Mouse (Mus musculus): ENCODE measurements around the gene Etv5. TPM values are rescaled to one million over a fixed set of nuclear protein-coding genes. Genes with fewer than 3 reads are reported as not detected.
A peak's percentile ranks its signal among the peaks of the same experiment; 100 is the strongest.

Etv5 gene
- polyA plus RNA-seq (2014; fragmentation: Nextera tagmentation; extraction: Ambion mirVana): 14.3 and 15.6 TPM in 2 replicates

DNA sequence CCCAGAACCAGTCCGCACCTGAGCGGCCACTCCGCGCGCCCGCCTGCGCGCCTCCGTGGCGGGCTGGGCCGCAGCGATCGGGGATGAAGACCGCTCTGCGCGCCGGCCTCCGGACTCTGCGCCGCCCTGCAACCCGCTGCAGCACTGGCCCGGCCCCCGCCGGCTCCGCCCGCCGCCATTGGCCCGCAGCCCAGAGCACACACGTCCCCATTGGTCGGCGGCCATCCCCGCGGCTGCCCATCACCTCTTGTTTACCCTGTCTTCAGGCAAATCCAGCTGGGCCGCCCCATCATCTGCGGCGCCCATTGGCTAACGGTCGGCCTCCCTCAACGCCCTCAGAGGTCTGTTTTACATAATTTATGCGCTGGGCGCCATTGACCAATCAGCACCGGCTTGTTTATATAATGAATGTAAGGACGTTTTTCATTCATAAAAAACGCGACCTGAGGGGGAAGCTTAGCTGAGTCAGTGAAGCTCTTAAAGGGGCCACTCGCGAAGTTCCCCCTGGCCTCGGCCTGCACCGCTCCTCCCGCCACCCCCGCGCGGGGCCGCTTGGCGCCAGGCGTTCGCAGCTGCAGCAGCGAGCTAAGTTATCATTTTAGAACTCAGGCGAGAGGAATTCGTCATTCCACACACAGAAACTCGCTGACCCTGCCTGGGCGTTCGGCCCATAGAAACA lies at the start of gene Etv5:
TSS of gene Etv5 (minus strand) at position 221 of the 679 bp plus-strand sequence.
- under 1% methylated on average over 63 of the region's 63 CpGs for WGBS
- Histone ChIP-seq H3K27ac (replicated peaks in 1 of 2; ENCODE audit: control insufficient read depth in 1 of 2, insufficient read depth in 1 of 2, low read depth in 2 of 2, low read length in 2 of 2) (peak within 1 kb of the TSS; percentile 82 to 83), H3K4me1 (ENCODE audit: control insufficient read depth in 2 of 2, insufficient read depth in 2 of 2, low read length in 2 of 2) (peaks cover 14 to 15% of the 10 kb centered on the region in 2 experiments), H3K4me3 (ENCODE audit: control insufficient read depth in 1 of 2, insufficient read depth in 1 of 2, low read depth in 1 of 2, low read length in 2 of 2) (peak within 1 kb of the TSS; percentile 86 to 97), H3K4me2 (ENCODE audit: low read length) (peak within 1 kb of the TSS; percentile 99), H3K27me3 (ENCODE audit: control insufficient read depth, insufficient read depth, low read length) (no peaks in the 10 kb centered on the region), H3K9me3 (ENCODE audit: control insufficient read depth, low read length) (no peaks in the 10 kb centered on the region), H3K9ac (ENCODE audit: low read length) (peak within 1 kb of the TSS; percentile 88), H3K36me3 (ENCODE audit: control insufficient read depth, insufficient read depth, low read length) (peaks cover 3% of the 10 kb centered on the region; the same call in 1 of the 2 replicates)
- ATAC-seq (ENCODE audit: insufficient number of reproducible peaks, insufficient read depth, low FRiP score, low read depth): peak; percentile 97

GRCm38 (mm10) chr16:22483900-22484299 lies 44.4 kb upstream of the Etv5 start:
- 70% methylated on average over 1 of the region's 1 CpGs for WGBS

GRCm38 (mm10) chr16:22479322-22479721 lies 39.8 kb upstream of the Etv5 start:
- no peak overlapping the region for H3K9ac ChIP-seq (ENCODE audit: low read length)
- H3K27ac ChIP-seq (replicated peaks in 1 of 2; ENCODE audit: control insufficient read depth in 1 of 2, insufficient read depth in 1 of 2, low read depth in 2 of 2, low read length in 2 of 2): no peak overlapping the region
- H3K9me3 ChIP-seq (ENCODE audit: control insufficient read depth, low read length): no peaks in the 10 kb centered on the region
- no peak overlapping the region for H3K4me3 ChIP-seq (ENCODE audit: control insufficient read depth in 1 of 2, insufficient read depth in 1 of 2, low read depth in 1 of 2, low read length in 2 of 2)
- H3K27me3 ChIP-seq (ENCODE audit: control insufficient read depth, insufficient read depth, low read length): no peaks in the 10 kb centered on the region
- no peaks in the 10 kb centered on the region for H3K36me3 ChIP-seq (ENCODE audit: control insufficient read depth, insufficient read depth, low read length)
- no peak overlapping the region for H3K4me2 ChIP-seq (ENCODE audit: low read length)
- no peak for ATAC-seq (ENCODE audit: insufficient number of reproducible peaks, insufficient read depth, low FRiP score, low read depth)
- WGBS: 88% methylated on average over 8 of the region's 8 CpGs
- H3K4me1 ChIP-seq (ENCODE audit: control insufficient read depth in 2 of 2, insufficient read depth in 2 of 2, low read length in 2 of 2): peaks cover 3 to 5% of the 10 kb centered on the region in 2 experiments; a peak in 2 of 4 replicates

More at GRCm38 (mm10) chr16:22483900-22484299, 44.4 kb upstream of the Etv5 start:
- H3K27me3 ChIP-seq (ENCODE audit: control insufficient read depth, insufficient read depth, low read length): no peaks in the 10 kb centered on the region
- no peaks in the 10 kb centered on the region for H3K9me3 ChIP-seq (ENCODE audit: control insufficient read depth, low read length)
- ATAC-seq (ENCODE audit: insufficient number of reproducible peaks, insufficient read depth, low FRiP score, low read depth): no peak
- no peak overlapping the region for H3K4me2 ChIP-seq (ENCODE audit: low read length)
- peaks cover 5 to 9% of the 10 kb centered on the region in 2 experiments; a peak in 3 of 4 replicates for H3K4me1 ChIP-seq (ENCODE audit: control insufficient read depth in 2 of 2, insufficient read depth in 2 of 2, low read length in 2 of 2)
- no peak overlapping the region for H3K9ac ChIP-seq (ENCODE audit: low read length)
- no peak overlapping the region for H3K4me3 ChIP-seq (ENCODE audit: control insufficient read depth in 1 of 2, insufficient read depth in 1 of 2, low read depth in 1 of 2, low read length in 2 of 2)
- no peak overlapping the region for H3K27ac ChIP-seq (replicated peaks in 1 of 2; ENCODE audit: control insufficient read depth in 1 of 2, insufficient read depth in 1 of 2, low read depth in 2 of 2, low read length in 2 of 2)
- H3K36me3 ChIP-seq (ENCODE audit: control insufficient read depth, insufficient read depth, low read length): no peaks in the 10 kb centered on the region

- WGBS: 78% methylated on average over 2 of the region's 2 CpGs
- H3K4me2 ChIP-seq (ENCODE audit: low read length): no peak overlapping the region
- H3K9ac ChIP-seq (ENCODE audit: low read length): no peak overlapping the region
- H3K27ac ChIP-seq (replicated peaks in 1 of 2; ENCODE audit: control insufficient read depth in 1 of 2, insufficient read depth in 1 of 2, low read depth in 2 of 2, low read length in 2 of 2): no peak overlapping the region
- no peaks in the 10 kb centered on the region for H3K27me3 ChIP-seq (ENCODE audit: control insufficient read depth, insufficient read depth, low read length)
- no peak overlapping the region for H3K4me3 ChIP-seq (ENCODE audit: control insufficient read depth in 1 of 2, insufficient read depth in 1 of 2, low read depth in 1 of 2, low read length in 2 of 2)
- no peak for ATAC-seq (ENCODE audit: insufficient number of reproducible peaks, insufficient read depth, low FRiP score, low read depth)
- peaks cover 5 to 9% of the 10 kb centered on the region in 2 experiments for H3K4me1 ChIP-seq (ENCODE audit: control insufficient read depth in 2 of 2, insufficient read depth in 2 of 2, low read length in 2 of 2)
- H3K36me3 ChIP-seq (ENCODE audit: control insufficient read depth, insufficient read depth, low read length): no peaks in the 10 kb centered on the region
- H3K9me3 ChIP-seq (ENCODE audit: control insufficient read depth, low read length): peaks cover 7% of the 10 kb centered on the region; the same call in 1 of the 2 replicates
These were observed 32.2 kb upstream of the Etv5 start for GRCm38 (mm10) chr16:22471728-22472127.

DNA sequence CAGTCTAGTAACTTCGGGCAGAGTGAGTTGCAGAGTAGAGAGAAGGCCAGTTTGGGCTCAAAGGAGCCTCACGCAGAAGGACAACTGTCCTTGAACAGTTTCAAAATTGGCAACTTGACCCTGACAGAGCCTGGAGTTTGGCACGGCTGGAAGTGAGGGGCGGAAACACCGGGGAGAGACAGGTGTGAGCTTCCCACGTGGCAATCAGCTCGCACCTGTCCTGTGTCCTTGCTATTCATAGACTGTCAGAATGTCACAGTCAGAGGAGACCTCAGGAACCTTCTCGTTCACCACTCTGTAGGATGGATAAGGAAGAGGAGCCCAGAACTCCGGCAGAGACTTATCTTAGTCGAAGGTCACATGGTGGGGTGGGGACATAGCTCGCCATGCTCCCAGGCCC lies 29.9 kb upstream of the Etv5 start:
- no peak for ATAC-seq (ENCODE audit: insufficient number of reproducible peaks, insufficient read depth, low FRiP score, low read depth)
- no peaks in the 10 kb centered on the region for H3K27me3 ChIP-seq (ENCODE audit: control insufficient read depth, insufficient read depth, low read length)
- H3K9ac ChIP-seq (ENCODE audit: low read length): no peak overlapping the region
- H3K36me3 ChIP-seq (ENCODE audit: control insufficient read depth, insufficient read depth, low read length): no peaks in the 10 kb centered on the region
- WGBS: 40% methylated on average over 11 of the region's 11 CpGs
- no peak overlapping the region for H3K4me2 ChIP-seq (ENCODE audit: low read length)
- H3K9me3 ChIP-seq (ENCODE audit: control insufficient read depth, low read length): peaks cover 7% of the 10 kb centered on the region; the same call in 1 of the 2 replicates
- peaks cover 5 to 7% of the 10 kb centered on the region in 2 experiments for H3K4me1 ChIP-seq (ENCODE audit: control insufficient read depth in 2 of 2, insufficient read depth in 2 of 2, low read length in 2 of 2)
- no peak overlapping the region for H3K27ac ChIP-seq (replicated peaks in 1 of 2; ENCODE audit: control insufficient read depth in 1 of 2, insufficient read depth in 1 of 2, low read depth in 2 of 2, low read length in 2 of 2)
- no peak overlapping the region for H3K4me3 ChIP-seq (ENCODE audit: control insufficient read depth in 1 of 2, insufficient read depth in 1 of 2, low read depth in 1 of 2, low read length in 2 of 2)

- Histone ChIP-seq H3K4me2 (ENCODE audit: low read length) (no peak overlapping the region), H3K9me3 (ENCODE audit: control insufficient read depth, low read length) (no peaks in the 10 kb centered on the region), H3K36me3 (ENCODE audit: control insufficient read depth, insufficient read depth, low read length) (no peaks in the 10 kb centered on the region), H3K4me3 (ENCODE audit: control insufficient read depth in 1 of 2, insufficient read depth in 1 of 2, low read depth in 1 of 2, low read length in 2 of 2) (no peak overlapping the region), H3K27me3 (ENCODE audit: control insufficient read depth, insufficient read depth, low read length) (no peaks in the 10 kb centered on the region), H3K27ac (replicated peaks in 1 of 2; ENCODE audit: control insufficient read depth in 1 of 2, insufficient read depth in 1 of 2, low read depth in 2 of 2, low read length in 2 of 2) (no peak overlapping the region), H3K4me1 (ENCODE audit: control insufficient read depth in 2 of 2, insufficient read depth in 2 of 2, low read length in 2 of 2) (peaks cover 5 to 7% of the 10 kb centered on the region in 2 experiments), H3K9ac (ENCODE audit: low read length) (no peak overlapping the region)
- ATAC-seq (ENCODE audit: insufficient number of reproducible peaks, insufficient read depth, low FRiP score, low read depth): no peak
- 90% methylated on average over 2 of the region's 2 CpGs for WGBS
These were observed 27.6 kb upstream of the Etv5 start for GRCm38 (mm10) chr16:22467111-22467510.

GRCm38 (mm10) chr16:22466381-22466780 lies 26.9 kb upstream of the Etv5 start:
- no peak for ATAC-seq (ENCODE audit: insufficient number of reproducible peaks, insufficient read depth, low FRiP score, low read depth)
- H3K27me3 ChIP-seq (ENCODE audit: control insufficient read depth, insufficient read depth, low read length): no peaks in the 10 kb centered on the region
- H3K4me3 ChIP-seq (ENCODE audit: control insufficient read depth in 1 of 2, insufficient read depth in 1 of 2, low read depth in 1 of 2, low read length in 2 of 2): no peak overlapping the region
- H3K4me2 ChIP-seq (ENCODE audit: low read length): no peak overlapping the region
- H3K27ac ChIP-seq (replicated peaks in 1 of 2; ENCODE audit: control insufficient read depth in 1 of 2, insufficient read depth in 1 of 2, low read depth in 2 of 2, low read length in 2 of 2): no peak overlapping the region
- peaks cover 8 to 12% of the 10 kb centered on the region in 2 experiments for H3K4me1 ChIP-seq (ENCODE audit: control insufficient read depth in 2 of 2, insufficient read depth in 2 of 2, low read length in 2 of 2)
- no peaks in the 10 kb centered on the region for H3K36me3 ChIP-seq (ENCODE audit: control insufficient read depth, insufficient read depth, low read length)
- no peak overlapping the region for H3K9ac ChIP-seq (ENCODE audit: low read length)
- no peaks in the 10 kb centered on the region for H3K9me3 ChIP-seq (ENCODE audit: control insufficient read depth, low read length)
- 86% methylated on average over 11 of the region's 11 CpGs for WGBS

All from heart, embryonic 14.5 days (tissue).